Mouse (Mus musculus) urinary bladder, postnatal 10 days (tissue): ENCODE measurements around the gene Ubxn2a.
A peak's percentile ranks its signal among the peaks of the same experiment; 100 is the strongest.
"Not testable (repeated sequence)": the region's sequence is repeated elsewhere in the genome, so short reads cannot be mapped to it uniquely, and the experiment has no call there.

Source experiments
- DNase-seq: peaks from one replicate; pipeline ENCODE4 v3.0.0; 2022; ENCODE audit warnings: low spot score

The Ubxn2a gene

DNA sequence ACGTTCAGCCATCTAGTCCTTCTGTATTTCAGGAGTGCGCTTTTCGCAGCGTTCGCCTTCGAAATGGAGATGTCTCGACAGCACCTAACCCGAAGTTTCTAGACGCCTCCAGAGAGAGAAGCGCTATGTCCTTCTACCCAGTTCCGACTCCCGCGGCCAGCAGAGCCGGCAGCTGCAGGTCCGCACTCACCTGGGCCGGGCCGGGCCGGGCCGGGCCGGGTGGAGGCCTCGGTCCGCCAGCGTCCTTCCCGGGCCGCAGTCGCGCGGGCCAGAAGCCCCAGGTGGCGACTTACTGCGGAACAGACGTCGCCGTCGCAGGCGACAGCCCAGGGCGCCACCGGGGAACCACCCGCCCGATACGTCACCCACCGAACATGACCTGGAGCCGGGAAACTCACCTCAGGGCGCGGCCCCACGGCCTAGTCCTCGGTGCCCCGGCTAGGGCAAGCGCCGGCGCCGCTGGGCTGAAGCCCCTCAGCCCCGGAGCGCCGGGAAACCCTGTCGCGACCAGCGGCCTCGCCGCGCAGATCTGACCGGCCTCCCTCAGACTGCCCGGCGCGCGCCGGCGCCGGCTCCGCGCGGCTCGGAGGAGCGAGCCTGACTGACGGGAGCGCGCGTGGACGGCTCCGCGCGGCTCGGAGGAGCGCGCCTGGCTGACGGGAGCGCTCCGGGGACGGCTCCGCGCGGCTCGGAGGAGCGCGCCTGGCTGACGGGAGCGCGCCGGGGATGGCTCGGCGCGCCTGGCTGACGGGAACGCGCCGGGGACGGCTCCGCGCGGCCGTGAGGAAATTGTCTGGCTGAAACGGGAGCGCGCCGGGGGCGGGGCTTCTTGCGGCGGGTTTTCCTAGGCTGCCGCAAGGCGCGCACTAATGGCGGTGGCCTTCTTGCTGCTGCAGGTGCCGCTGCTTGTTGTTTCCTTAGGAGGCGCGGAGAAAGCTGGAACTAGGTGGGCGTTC, at the start of gene Ubxn2a:
Gene Ubxn2a, minus strand, starts transcription at position 755 of the 956 bp plus-strand sequence.
- DNase-seq = peak; percentile 76

DNA sequence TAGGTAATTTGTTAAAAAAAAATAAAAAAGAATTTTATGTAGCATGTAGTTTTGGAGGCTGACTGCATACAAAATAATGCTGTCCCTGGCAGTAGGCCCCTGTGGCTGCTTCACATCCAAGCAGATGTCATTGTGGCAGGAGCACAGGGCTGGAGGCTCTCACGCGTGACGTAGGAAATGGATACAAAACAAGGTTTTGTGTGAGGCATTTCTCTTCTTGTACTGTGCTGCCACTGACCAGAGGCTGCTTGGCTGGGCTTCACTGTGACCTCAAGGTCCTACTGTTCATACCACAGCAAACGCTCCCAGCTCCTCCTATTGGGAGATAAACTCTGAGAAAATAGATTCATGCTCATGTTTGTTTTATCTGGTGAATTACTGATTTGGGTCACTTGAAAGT, 45.7 kb upstream of the Ubxn2a start:
- no peak for DNase-seq

DNA sequence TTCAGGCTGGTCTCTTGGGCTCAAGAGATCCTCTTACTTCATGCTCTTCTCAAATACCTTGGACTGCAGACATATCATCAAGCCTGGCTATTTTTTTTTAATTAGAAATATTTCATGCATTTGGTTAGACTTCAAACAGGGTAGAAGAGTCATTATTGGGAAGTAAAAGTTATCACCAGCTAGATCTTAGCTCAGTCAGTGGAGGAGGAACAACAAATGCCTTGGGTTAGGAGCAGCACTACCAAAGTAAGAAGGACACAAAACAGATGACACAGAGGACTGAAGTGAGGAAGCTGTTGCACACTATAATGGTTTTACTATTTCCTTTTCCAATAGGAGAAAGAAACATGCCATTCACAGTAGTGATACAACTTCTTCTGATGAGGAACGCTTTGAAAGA, 44.8 kb upstream of the Ubxn2a start:
- no peak for DNase-seq

DNA sequence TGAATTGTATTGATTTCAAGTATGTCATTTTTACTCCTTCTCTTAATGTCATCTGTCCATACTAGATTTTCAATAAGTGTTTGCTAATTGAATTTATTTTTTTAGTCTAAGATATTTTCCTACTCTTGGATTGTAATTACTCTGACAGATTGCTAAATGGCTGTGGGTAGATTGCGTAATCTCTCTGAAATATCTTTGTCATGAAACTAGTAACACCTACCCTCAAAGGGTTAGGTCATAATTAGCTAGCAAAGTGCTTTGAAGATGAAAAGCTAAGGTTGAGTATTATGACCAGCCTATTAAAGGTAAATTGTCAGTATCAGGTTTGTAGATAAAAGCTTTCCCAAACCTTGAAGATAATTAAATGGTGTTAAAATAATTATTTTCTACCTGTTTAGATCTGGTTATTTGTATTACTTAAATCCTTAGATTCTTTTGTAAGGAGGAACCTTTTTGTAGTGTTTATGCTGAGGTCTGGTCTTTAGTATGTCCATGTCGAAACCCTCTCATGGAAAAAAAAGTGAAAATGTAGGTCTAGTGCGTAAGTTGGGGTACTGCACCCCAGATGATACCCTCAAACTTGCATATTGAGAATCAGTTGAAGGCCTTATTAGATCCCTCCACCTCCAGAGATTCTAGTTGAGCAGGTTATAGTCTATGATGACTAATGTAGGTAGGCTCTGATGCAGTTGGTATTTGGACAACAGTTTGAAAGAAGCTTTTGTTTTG, 23.5 kb upstream of the Ubxn2a start:
- DNase-seq = no peak

GRCm38 (mm10) chr12:4928197-4928596, 20.7 kb upstream of the Ubxn2a start:
- no peak for DNase-seq

DNA sequence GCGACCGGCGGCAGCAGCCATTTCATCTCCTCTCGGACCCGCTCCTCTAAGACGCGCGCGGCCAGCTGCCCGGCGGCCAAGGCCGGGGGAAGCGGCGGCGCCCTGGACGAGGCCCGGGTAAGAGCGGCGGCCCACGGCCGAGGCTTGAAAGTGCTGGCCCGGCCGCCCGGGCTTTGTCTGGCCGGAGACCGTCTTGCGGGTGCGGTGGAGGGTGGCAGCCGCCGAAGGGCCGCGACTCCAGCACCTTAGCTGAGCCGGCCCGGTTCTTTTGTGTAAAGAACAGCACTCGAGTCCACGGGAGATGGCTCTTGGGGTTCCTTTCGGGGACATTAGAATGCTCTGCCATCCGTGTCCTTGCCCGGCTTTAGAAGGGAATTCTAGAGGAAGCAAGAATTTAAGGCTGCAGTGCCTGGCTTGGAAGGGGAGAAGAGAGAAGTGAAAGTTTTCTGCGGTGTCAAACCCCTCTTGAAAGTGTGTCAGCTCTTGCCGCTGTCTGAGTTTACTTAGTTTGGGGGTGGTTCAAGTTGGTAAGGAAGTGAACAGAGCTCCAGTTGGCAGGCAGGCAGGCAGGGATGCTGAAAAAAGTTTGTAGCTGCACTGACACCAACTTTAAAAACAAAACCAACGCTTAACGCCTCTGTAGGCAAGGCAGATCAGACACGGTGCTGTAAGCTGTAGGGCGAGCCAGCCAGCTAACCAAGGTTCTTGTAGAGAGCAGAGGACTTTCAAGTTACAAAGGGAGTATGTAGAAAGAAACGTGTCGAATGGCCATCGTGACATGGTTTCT, 10.5 kb upstream of the Ubxn2a start:
- no peak for DNase-seq

- peak; percentile 91 for DNase-seq
Observed at GRCm38 (mm10) chr12:4916994-4917804, 9.7 kb upstream of the Ubxn2a start, which contains the start of gene Atad2b. Gene Atad2b, plus strand, starts transcription at chr12:4917353.

- no peak for DNase-seq
Observed at GRCm38 (mm10) chr12:4914944-4915343, 7.4 kb upstream of the Ubxn2a start.

- DNase-seq = no peak
Observed at GRCm38 (mm10) chr12:4914441-4914840, 6.9 kb upstream of the Ubxn2a start.

DNA sequence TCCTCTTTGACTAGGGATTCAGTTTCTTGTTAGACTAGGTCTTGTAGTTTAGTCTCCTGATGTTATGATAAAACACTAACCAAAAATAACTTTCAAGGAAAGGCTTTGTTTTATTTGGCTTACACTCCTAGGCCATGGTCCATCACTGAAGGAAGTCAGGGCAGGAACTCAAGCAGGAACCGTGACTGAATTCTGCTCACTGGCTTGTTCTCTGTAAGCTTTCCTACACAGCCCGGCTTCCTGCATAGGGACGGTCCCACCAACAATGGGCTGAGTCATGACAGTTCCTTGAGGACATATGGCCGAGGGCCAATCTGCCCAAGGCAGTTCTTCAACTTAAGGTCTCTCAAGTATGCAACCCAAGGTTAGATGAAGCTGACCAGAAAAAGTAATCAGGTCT, 4.2 kb upstream of the Ubxn2a start:
- DNase-seq = no peak

GRCm38 (mm10) chr12:4910496-4910895, 3.0 kb upstream of the Ubxn2a start:
- not testable (repeated sequence) for DNase-seq

- no peak for DNase-seq
Observed at GRCm38 (mm10) chr12:4908391-4908790, 886 bp upstream of the Ubxn2a start.

- no peak for DNase-seq
Observed at GRCm38 (mm10) chr12:4906476-4906875, 1.0 kb downstream of the Ubxn2a start.

- no peak for DNase-seq
Observed at GRCm38 (mm10) chr12:4905946-4906345, 1.6 kb downstream of the Ubxn2a start.

- DNase-seq = no peak
Observed at GRCm38 (mm10) chr12:4898024-4898423, 9.5 kb downstream of the Ubxn2a start.

DNA sequence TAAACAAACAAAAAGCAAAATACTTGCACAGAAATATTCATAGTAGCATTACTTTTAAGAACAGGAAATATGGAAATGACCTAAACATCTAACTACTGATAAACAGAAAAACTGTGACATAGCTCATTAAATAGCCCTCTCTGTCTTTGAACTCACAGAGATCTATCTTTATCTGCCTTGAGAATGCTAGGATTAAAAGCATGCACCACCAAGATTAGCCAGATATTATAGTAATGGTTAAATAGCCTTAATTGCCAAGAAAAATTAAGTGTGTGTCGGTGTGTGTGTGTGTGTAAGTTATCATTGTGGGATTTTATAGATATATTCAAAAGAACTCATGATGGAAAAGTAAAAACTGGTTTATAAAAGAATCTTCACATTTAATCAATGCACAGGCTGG, 17.6 kb downstream of the Ubxn2a start:
- DNase-seq = no peak

DNA sequence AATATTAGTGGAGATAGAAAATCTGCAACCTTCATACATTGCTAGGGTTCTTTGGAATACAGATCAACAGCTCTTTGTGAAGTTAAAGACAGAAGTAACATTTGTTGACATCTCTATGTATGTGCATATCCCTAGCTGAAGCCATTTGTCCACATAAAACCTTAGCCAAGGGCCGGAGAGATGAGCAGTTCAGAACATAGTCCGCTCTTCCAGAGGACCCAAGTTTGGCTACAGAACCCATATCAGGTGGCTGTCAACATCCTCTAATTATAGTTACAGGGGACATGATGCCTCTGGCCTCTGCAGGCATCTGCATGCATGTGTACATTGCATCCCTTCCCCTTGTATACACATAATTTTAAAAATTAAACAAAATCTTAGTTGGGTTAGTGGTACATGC, 18.3 kb downstream of the Ubxn2a start:
- DNase-seq = no peak

DNA sequence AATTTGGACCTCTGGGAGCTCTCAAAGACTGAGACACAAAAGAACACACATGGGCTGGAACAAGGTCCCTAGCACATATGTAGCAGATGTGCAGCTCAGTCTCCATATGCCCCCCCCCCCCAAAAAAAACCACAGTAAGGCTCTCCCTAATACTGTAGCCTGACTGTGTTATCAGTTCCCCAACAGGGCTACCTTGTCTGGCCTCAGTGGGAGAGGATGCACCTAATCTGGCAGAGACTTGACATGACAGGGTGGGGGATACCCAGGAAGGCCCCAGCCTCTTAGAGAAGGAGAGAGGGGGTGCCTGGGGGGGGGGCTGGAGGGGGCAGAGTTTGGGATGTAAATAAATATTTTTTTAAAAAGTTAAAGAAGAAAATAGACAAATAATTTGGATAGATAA, 18.8 kb downstream of the Ubxn2a start:
- DNase-seq = no peak

GRCm38 (mm10) chr12:4886581-4886980, 20.9 kb downstream of the Ubxn2a start:
- not testable (repeated sequence) for DNase-seq

- DNase-seq = no peak
Observed at GRCm38 (mm10) chr12:4885062-4885461, 22.4 kb downstream of the Ubxn2a start.

DNA sequence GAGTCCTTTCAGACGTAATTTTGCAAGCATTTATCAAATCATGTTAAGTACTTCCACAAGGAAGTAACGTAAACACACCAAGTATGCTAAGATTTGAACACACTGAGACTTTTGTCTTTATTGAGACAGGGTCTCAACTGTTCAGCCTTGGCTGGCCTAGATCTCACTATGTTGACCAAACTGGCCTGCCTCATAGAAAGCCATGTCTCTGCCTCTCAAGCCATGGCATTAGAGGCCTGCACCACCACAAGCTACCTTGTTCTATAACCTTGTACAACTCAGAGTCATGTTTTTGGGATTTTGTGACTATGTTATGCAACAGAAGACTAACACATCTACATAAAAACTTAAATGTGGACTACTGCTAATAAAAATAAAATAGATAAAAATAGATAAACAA, 25.4 kb downstream of the Ubxn2a start:
- DNase-seq = no peak
